Comparison of ENCODE assay signal across 8 mouse cellular contexts in genomic region chr5:96677498-96677897, GRCm38 (mm10).
DNase-seq lines count a peak whose midpoint lies in the region; ATAC-seq lines count a peak whose summit lies in the region.

No protein-coding gene starts in this region.

- no peak overlapping the region for H3K4me2 ChIP-seq in neural tube, embryonic 11.5 days (ENCODE audit: low read depth)
- H3K4me2 ChIP-seq in embryonic facial prominence, embryonic 14.5 days (ENCODE audit: low read depth, low read length): no peak overlapping the region

- no peaks in the 10 kb centered on the region for H3K36me3 ChIP-seq in neural tube, embryonic 11.5 days (ENCODE audit: control insufficient read depth, insufficient read depth, low read length)
- H3K36me3 ChIP-seq in embryonic facial prominence, embryonic 14.5 days (ENCODE audit: control insufficient read depth, insufficient read depth, low read length): no peaks in the 10 kb centered on the region

- H3K9me3 ChIP-seq in neural tube, embryonic 11.5 days (ENCODE audit: control insufficient read depth, low read length): no peaks in the 10 kb centered on the region
- no peaks in the 10 kb centered on the region for H3K9me3 ChIP-seq in embryonic facial prominence, embryonic 14.5 days (ENCODE audit: control insufficient read depth, low read length)

- peak; percentile 4 for DNase-seq in cerebellum, adult 8-10 months
- DNase-seq in neural tube, embryonic 11.5 days (ENCODE audit: low spot score): peak; percentile 40
- no peak for DNase-seq in neural tube, embryonic 10.5 days (ENCODE audit: extremely low spot score, low spot score)
- peak; percentile 81 for DNase-seq in embryonic facial prominence, embryonic 14.5 days (ENCODE audit: low spot score)
- DNase-seq in kidney, postnatal 25 days: peak; percentile 44 to 84
- no peak for DNase-seq in thymus, postnatal 10 days (ENCODE audit: low spot score in 2 of 2)

- H3K4me3 ChIP-seq in neural tube, embryonic 11.5 days (ENCODE audit: low read depth, low read length): no peak overlapping the region
- H3K4me3 ChIP-seq in embryonic facial prominence, embryonic 14.5 days (ENCODE audit: low read depth, low read length): no peak overlapping the region

- 33% methylated on average over 2 of the region's 2 CpGs for WGBS in neural tube, embryonic 11.5 days
- WGBS in embryonic facial prominence, embryonic 14.5 days: 32% methylated on average over 2 of the region's 2 CpGs

- no peak overlapping the region for H3K27ac ChIP-seq in neural tube, embryonic 11.5 days (ENCODE audit: low read depth, low read length)
- H3K27ac ChIP-seq in embryonic facial prominence, embryonic 14.5 days (replicated peaks; ENCODE audit: low read depth, low read length): no peak overlapping the region

- H3K27me3 ChIP-seq in neural tube, embryonic 11.5 days (ENCODE audit: control insufficient read depth, insufficient read depth, low read length): no peaks in the 10 kb centered on the region
- H3K27me3 ChIP-seq in embryonic facial prominence, embryonic 14.5 days (replicated peaks; ENCODE audit: control insufficient read depth, insufficient read depth, low read length): no peaks in the 10 kb centered on the region

- no peak overlapping the region for H3K9ac ChIP-seq in neural tube, embryonic 11.5 days (ENCODE audit: low read length)
- no peak overlapping the region for H3K9ac ChIP-seq in embryonic facial prominence, embryonic 14.5 days (ENCODE audit: low read depth, low read length)

- no peaks in the 10 kb centered on the region for H3K4me1 ChIP-seq in neural tube, embryonic 11.5 days (ENCODE audit: control insufficient read depth, insufficient read depth, low read length)
- peaks cover 4% of the 10 kb centered on the region; the same call in 1 of the 2 replicates for H3K4me1 ChIP-seq in embryonic facial prominence, embryonic 14.5 days (ENCODE audit: control insufficient read depth, insufficient read depth, low read length)

- ATAC-seq in cerebellum, adult (ENCODE audit: insufficient number of reproducible peaks, low FRiP score, low TSS enrichment): no peak
- ATAC-seq in neural tube, embryonic 11.5 days (ENCODE audit: insufficient read depth, low FRiP score, low TSS enrichment): no peak
- ATAC-seq in embryonic facial prominence, embryonic 14.5 days (ENCODE audit: low read depth): peak; percentile 65; the same call in 1 of the 2 replicates
- ATAC-seq in megakaryocyte progenitor cell, adult 5-6 weeks (replicated peaks; ENCODE audit: poor library complexity): peak; percentile 54; the same call in 1 of the 2 replicates

Comparison
In these comparisons a context has a peak if more than half of its experiments do, and no peak if none do; other contexts are left out.
1. DNase-seq: peak in cerebellum, adult 8-10 months (single experiment), neural tube, embryonic 11.5 days (single experiment), embryonic facial prominence, embryonic 14.5 days (single experiment) and kidney, postnatal 25 days (2 of 2); none in neural tube, embryonic 10.5 days (single experiment) and thymus, postnatal 10 days (0 of 2).
2. ATAC-seq: peak in embryonic facial prominence, embryonic 14.5 days (single experiment) and megakaryocyte progenitor cell, adult 5-6 weeks (single experiment); none in cerebellum, adult (single experiment) and neural tube, embryonic 11.5 days (single experiment).